Mouse (Mus musculus): ENCODE measurements around the gene Casp8ap2. TPM values are rescaled to one million over a fixed set of nuclear protein-coding genes. Genes with fewer than 3 reads are reported as not detected.

Gene Casp8ap2
- polyA plus RNA-seq (2016; fragmentation: Nextera tagmentation; extraction: Ambion mirVana), result 31.5 and 39.5 TPM in 2 replicates

DNA sequence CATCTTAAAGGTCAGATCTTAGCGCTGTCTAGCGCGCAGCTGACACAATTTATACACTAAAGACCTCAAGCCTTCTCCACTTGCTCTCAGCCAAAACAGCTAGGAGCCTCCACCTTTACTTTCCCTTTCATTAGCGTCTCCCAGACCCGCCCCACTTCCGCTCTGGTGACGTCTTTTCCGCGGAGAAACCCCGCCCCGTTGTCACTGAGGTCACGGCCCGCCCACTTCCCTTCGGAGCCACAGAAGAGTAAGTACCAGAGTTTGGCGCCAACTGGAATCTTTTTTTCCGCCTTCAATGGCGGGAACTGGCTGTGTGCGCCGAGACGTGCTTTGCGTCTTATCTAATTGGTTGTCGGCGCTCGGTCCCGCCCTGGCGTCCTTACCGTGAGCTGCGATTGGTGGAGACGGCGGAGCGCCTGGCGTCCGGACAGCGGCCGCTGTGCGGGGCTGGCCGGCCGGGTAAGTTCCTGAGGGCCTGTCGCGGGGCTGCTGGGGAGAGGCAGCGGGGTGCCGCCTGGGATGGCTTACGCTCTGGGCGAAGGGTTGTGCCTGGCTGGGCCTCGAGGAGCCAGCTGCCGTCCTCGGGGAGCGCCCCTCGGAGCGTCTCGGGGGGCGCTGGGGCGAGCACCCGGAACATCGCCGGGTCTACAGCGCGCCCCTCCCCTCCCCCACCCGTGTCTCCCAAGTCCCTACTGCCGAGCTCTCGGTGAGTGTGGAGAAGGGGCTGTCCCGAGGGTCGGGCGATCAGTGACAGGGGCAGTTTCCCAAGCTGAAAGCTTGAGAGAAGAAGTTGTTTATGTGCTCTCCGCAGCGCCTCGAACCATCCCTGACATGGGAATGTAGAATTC is at the start of gene Casp8ap2:
TSS of gene Casp8ap2 (plus strand) at position 418 of the 848 bp plus-strand sequence.
- no peaks in the 10 kb centered on the region for H3K9me3 ChIP-seq (replicated peaks)
- no peaks in the 10 kb centered on the region for H3K27me3 ChIP-seq (replicated peaks)
- ATAC-seq (ENCODE audit: insufficient number of reproducible peaks, low FRiP score), result peak; percentile 99
- under 1% methylated on average over 64 of the region's 67 CpGs for WGBS
- H3K36me3 ChIP-seq, result 0 out of 2 replicates have a peak, but pooled peaks cover 6% of the 10 kb centered on the region
- peak within 1 kb of the TSS; percentile 68 for H3K4me3 ChIP-seq
- peaks cover 9% of the 10 kb centered on the region for H3K4me1 ChIP-seq (replicated peaks)
- peak within 1 kb of the TSS; percentile 79 for H3K9ac ChIP-seq
- peak within 1 kb of the TSS; percentile 82 for H3K4me2 ChIP-seq
- peak within 1 kb of the TSS; percentile 87 for H3K27ac ChIP-seq (ENCODE audit: poor library complexity, severe bottlenecking)

DNA sequence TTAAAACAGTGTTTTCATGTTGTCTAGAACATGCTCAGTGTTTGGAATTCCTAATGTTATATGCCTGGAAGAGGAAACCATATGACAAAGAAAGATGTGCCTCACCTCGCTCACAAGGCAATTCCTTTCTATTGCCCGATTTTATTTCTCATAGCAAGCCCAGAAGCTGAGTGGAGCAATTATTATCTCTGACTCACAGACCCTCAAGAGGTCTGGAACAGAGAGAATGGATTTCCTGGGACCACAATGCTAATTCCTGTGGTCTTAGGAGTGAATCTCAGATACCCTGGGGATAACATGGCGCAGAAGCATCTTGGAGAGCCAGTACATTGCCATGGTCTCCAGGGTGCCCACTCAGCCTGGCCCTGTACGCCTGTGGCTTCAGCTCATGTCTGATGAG is 46.2 kb upstream of the Casp8ap2 start:
- H3K27ac ChIP-seq (ENCODE audit: poor library complexity, severe bottlenecking), result no peak overlapping the region
- no peak overlapping the region for H3K9ac ChIP-seq
- no peak for ATAC-seq (ENCODE audit: insufficient number of reproducible peaks, low FRiP score)
- 76% methylated on average over 4 of the region's 4 CpGs for WGBS
- H3K36me3 ChIP-seq, result peaks cover 10% of the 10 kb centered on the region
- no peaks in the 10 kb centered on the region for H3K9me3 ChIP-seq (replicated peaks)
- H3K4me1 ChIP-seq (replicated peaks), result peaks cover 7% of the 10 kb centered on the region; the same call in 1 of the 2 replicates
- H3K4me2 ChIP-seq, result no peak overlapping the region
- no peak overlapping the region for H3K4me3 ChIP-seq
- H3K27me3 ChIP-seq (replicated peaks), result no peaks in the 10 kb centered on the region

DNA sequence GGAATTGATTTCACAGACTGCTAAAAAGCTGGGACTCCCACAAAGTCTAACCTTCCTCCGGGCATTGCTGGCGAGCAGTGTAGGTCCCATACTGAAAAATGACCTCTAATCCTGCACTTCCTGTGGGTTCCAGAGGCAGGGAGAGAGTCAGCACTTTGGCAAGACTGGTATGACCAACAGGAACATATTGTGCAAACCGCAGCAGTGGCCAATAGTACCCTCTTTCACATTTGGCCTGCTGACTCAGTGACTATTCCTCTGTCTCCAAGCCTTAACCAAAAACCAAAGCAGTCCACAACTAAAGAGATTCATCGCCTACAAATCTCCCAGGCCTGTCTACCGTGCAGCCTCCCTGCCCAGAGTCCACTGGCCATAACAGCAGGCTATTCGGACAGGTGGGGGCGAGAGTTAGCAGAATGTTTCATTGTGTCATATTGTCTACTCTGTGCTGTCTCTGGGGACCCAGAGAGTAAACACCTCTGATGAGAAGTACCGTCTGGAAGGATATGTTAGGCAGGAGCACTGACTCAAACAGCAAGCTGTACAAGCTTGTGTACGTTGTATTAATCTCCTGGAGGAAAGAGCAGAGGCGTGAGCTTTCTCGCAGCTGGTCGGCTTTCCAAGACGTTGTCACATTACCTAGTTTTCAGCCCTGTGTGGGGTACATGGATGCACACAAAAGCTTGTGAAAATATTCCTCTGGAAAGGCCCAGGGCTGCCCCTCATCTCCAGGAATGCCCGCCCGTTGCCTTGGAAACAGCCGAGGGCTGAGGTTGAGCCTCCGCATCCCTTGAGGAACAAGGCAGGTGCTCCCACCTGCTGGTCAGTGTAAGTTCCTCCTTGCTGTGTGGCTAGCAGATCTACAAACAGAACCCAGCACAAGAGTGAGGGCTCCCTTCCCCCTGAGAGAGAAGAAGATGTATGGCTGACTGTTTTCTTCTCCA is 45.0 kb upstream of the Casp8ap2 start:
- no peak for ATAC-seq (ENCODE audit: insufficient number of reproducible peaks, low FRiP score)
- Histone ChIP-seq H3K9me3 (replicated peaks) (no peaks in the 10 kb centered on the region), H3K4me1 (replicated peaks) (peaks cover 7% of the 10 kb centered on the region; the same call in 1 of the 2 replicates), H3K4me3 (no peak overlapping the region), H3K27ac (ENCODE audit: poor library complexity, severe bottlenecking) (no peak overlapping the region), H3K9ac (no peak overlapping the region), H3K27me3 (replicated peaks) (no peaks in the 10 kb centered on the region), H3K4me2 (no peak overlapping the region), H3K36me3 (peaks cover 8% of the 10 kb centered on the region; the same call in 1 of the 2 replicates)
- WGBS, result 69% methylated on average over 17 of the region's 17 CpGs

DNA sequence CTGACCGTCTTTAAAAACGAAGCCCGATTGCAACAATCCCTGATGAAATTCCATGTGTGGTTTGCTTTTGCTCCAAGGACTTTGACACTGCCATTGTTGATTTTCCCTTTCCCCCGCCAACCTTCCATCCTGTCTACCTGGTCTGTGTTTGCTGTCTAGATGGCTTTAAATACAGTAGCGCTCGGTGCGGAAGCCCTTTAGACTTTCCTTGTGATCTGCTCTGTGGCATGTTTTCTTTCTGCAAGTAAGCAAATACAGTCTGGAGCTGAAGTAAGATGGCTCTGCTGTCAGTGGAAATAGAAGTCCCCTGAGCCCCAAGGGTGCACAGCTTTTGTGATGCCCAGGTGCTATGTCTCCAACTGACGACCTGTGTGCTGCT is 44.3 kb upstream of the Casp8ap2 start:
- H3K4me2 ChIP-seq, result no peak overlapping the region
- H3K36me3 ChIP-seq, result peaks cover 9% of the 10 kb centered on the region; the same call in 1 of the 2 replicates
- H3K9ac ChIP-seq, result no peak overlapping the region
- H3K4me3 ChIP-seq, result no peak overlapping the region
- H3K4me1 ChIP-seq (replicated peaks), result peaks cover 7% of the 10 kb centered on the region; the same call in 1 of the 2 replicates
- H3K9me3 ChIP-seq (replicated peaks), result no peaks in the 10 kb centered on the region
- no peak overlapping the region for H3K27ac ChIP-seq (ENCODE audit: poor library complexity, severe bottlenecking)
- H3K27me3 ChIP-seq (replicated peaks), result no peaks in the 10 kb centered on the region
- ATAC-seq (ENCODE audit: insufficient number of reproducible peaks, low FRiP score), result no peak
- 73% methylated on average over 8 of the region's 8 CpGs for WGBS

DNA sequence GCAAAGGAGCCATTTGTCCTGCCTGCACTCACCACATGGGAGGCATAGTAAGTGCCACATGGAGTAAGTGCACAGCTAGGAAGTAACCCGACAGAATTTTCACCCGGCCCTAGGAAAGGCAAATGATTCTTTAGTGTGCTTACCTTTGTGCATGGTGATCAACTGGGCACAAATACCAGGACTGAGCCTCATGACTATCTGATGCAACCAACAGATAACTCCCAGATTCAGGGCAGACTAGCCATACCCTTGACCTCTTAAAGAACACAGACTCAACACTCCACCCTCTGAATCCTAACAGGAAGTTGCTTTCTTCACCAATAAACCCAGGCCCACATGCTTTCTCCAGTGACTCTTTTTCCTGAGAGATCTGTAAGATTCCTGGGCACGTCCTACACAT is 43.8 kb upstream of the Casp8ap2 start:
- WGBS, result 44% methylated on average over 3 of the region's 3 CpGs
- Histone ChIP-seq H3K9ac (no peak overlapping the region), H3K27me3 (replicated peaks) (no peaks in the 10 kb centered on the region), H3K27ac (ENCODE audit: poor library complexity, severe bottlenecking) (no peak overlapping the region), H3K4me1 (replicated peaks) (peaks cover 7% of the 10 kb centered on the region; the same call in 1 of the 2 replicates), H3K4me2 (no peak overlapping the region), H3K4me3 (no peak overlapping the region), H3K36me3 (peaks cover 11% of the 10 kb centered on the region; the same call in 1 of the 2 replicates), H3K9me3 (replicated peaks) (no peaks in the 10 kb centered on the region)
- ATAC-seq (ENCODE audit: insufficient number of reproducible peaks, low FRiP score), result no peak

DNA sequence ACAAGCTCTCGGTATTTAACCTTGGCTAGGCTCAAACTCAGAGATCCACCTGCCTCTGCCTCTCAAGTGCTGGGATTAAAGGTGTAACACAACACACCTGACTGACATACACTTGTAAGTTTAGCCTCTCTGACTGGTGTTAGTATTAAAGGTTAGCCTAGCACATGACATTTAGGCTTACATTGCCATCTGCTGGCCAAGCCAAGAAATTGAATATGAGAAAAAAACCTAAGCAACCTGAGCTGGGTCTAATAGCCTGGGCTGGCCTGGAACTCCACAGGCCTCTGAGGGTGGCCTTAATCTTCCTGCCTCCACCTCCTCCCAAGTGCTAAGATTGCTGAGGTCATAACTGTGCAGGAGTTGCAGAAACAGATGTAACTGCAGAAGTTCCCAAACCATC is 43.1 kb upstream of the Casp8ap2 start:
- no peaks in the 10 kb centered on the region for H3K27me3 ChIP-seq (replicated peaks)
- H3K9me3 ChIP-seq (replicated peaks), result no peaks in the 10 kb centered on the region
- H3K36me3 ChIP-seq, result peaks cover 12% of the 10 kb centered on the region; the same call in 1 of the 2 replicates
- WGBS, result 43% methylated on average over 1 of the region's 1 CpGs
- ATAC-seq (ENCODE audit: insufficient number of reproducible peaks, low FRiP score), result no peak
- H3K4me1 ChIP-seq (replicated peaks), result peaks cover 7% of the 10 kb centered on the region; the same call in 1 of the 2 replicates
- no peak overlapping the region for H3K27ac ChIP-seq (ENCODE audit: poor library complexity, severe bottlenecking)
- H3K9ac ChIP-seq, result no peak overlapping the region
- no peak overlapping the region for H3K4me2 ChIP-seq
- no peak overlapping the region for H3K4me3 ChIP-seq

DNA sequence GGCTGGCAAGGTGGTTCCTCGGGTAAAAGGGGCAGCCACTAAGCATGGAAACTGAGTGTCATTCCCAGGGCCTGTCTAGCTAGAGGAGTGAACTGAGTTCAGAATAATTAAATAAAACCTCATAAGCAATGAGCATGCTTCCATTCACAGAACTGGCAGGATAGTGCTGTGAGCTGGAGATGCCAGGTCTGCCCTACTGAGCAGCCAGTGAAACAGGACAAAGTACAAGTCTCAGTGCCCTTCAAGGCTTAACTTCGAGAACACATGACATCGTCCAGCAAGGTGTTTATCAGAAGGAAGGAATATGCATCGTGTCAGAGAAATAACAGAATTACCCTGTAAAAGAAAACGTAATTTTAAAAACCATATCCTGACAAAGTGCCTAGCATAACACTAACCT is 41.7 kb upstream of the Casp8ap2 start:
- no peak overlapping the region for H3K27ac ChIP-seq (ENCODE audit: poor library complexity, severe bottlenecking)
- no peak overlapping the region for H3K4me2 ChIP-seq
- no peak overlapping the region for H3K9ac ChIP-seq
- no peak for ATAC-seq (ENCODE audit: insufficient number of reproducible peaks, low FRiP score)
- WGBS, result 76% methylated on average over 5 of the region's 5 CpGs
- H3K4me3 ChIP-seq, result no peak overlapping the region
- no peaks in the 10 kb centered on the region for H3K9me3 ChIP-seq (replicated peaks)
- peaks cover 12% of the 10 kb centered on the region; the same call in 1 of the 2 replicates for H3K36me3 ChIP-seq
- peaks cover 7% of the 10 kb centered on the region; the same call in 1 of the 2 replicates for H3K4me1 ChIP-seq (replicated peaks)
- H3K27me3 ChIP-seq (replicated peaks), result no peaks in the 10 kb centered on the region

DNA sequence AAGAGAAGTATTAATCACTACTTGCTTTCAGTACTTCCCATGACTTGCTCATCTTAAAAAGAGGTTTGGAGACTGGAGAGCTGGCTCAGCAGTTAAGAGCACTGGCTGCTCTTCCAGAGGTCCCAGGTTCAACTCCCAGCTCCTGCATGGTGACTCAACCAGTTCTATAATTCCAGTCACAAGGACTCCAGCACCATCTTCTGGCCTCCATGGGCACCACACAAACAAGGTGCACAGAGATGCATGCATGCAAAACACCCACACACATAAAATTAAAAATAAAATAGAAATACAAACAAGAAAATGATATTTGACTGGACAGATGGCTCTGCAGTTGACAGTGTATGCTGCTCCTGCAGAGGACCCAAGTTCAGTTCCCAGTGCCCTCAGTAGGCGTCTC is 40.6 kb upstream of the Casp8ap2 start:
- no peak overlapping the region for H3K9ac ChIP-seq

DNA sequence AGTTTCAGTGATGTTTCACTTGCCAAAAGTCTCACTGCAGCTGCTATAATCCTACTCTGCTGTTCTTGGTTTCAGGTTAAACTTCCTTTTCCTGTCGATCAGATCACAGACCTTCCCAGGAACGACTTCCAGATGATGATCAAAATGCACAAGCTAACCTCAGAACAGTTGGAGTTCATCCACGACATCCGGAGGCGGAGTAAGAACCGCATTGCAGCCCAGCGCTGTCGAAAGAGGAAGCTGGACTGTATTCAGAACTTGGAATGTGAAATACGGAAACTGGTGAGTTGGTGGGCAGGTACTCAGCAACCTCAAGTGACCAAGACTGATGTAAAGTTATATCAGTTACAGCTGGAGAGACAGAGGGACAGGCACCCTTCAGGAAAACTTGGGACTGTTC is 40.1 kb upstream of the Casp8ap2 start:
- no peak overlapping the region for H3K4me3 ChIP-seq
- no peaks in the 10 kb centered on the region for H3K27me3 ChIP-seq (replicated peaks)
- WGBS, result 74% methylated on average over 9 of the region's 9 CpGs
- no peak overlapping the region for H3K9ac ChIP-seq
- no peak overlapping the region for H3K4me2 ChIP-seq
- peaks cover 10% of the 10 kb centered on the region; the same call in 1 of the 2 replicates for H3K4me1 ChIP-seq (replicated peaks)
- H3K27ac ChIP-seq (ENCODE audit: poor library complexity, severe bottlenecking), result no peak overlapping the region
- H3K36me3 ChIP-seq, result peaks cover 18% of the 10 kb centered on the region; the same call in 1 of the 2 replicates
- no peaks in the 10 kb centered on the region for H3K9me3 ChIP-seq (replicated peaks)
- ATAC-seq (ENCODE audit: insufficient number of reproducible peaks, low FRiP score), result no peak

More for the DNA sequence above, 40.6 kb upstream of the Casp8ap2 start:
- no peak for ATAC-seq (ENCODE audit: insufficient number of reproducible peaks, low FRiP score)
- Histone ChIP-seq H3K4me3 (no peak overlapping the region), H3K36me3 (peaks cover 13% of the 10 kb centered on the region; the same call in 1 of the 2 replicates), H3K27me3 (replicated peaks) (no peaks in the 10 kb centered on the region), H3K4me2 (no peak overlapping the region), H3K4me1 (replicated peaks) (peaks cover 7% of the 10 kb centered on the region; the same call in 1 of the 2 replicates), H3K27ac (ENCODE audit: poor library complexity, severe bottlenecking) (no peak overlapping the region), H3K9me3 (replicated peaks) (no peaks in the 10 kb centered on the region)
- 85% methylated on average over 1 of the region's 1 CpGs for WGBS

DNA sequence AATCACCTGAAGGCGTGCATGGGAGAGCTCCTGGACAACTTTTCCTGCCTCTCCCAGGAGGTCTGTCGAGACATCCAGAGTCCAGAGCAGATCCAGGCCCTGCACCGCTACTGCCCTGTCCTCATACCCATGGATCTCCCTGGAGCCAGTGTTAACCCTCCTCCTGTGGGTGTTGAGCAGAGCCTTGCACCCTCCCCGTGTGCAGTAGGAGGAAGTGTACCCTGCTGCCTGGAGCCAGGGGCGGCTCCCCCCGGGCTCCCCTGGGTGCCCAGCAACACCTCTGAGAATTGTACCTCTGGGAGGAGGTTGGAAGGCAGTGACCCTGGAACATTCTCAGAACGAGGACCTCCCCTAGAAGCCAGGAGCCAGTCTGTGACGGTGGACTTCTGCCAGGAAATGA is 35.4 kb upstream of the Casp8ap2 start:
- Histone ChIP-seq H3K9ac (no peak overlapping the region), H3K9me3 (replicated peaks) (no peaks in the 10 kb centered on the region), H3K4me1 (replicated peaks) (peaks cover 10% of the 10 kb centered on the region), H3K27me3 (replicated peaks) (no peaks in the 10 kb centered on the region), H3K36me3 (peaks cover 21% of the 10 kb centered on the region; the same call in 1 of the 2 replicates), H3K27ac (ENCODE audit: poor library complexity, severe bottlenecking) (no peak overlapping the region), H3K4me3 (no peak overlapping the region), H3K4me2 (no peak overlapping the region)
- no peak for ATAC-seq (ENCODE audit: insufficient number of reproducible peaks, low FRiP score)
- WGBS, result 72% methylated on average over 8 of the region's 8 CpGs
